Mouse (Mus musculus): ENCODE results near the gene Grap2.

The Grap2 gene

GRCm38 (mm10) chr15:80679515-80680215 is 107.3 kb downstream of the Grap2 start:
- in situ Hi-C loops (cut with MboI, MseI), result loop anchor here (5.0 kb wide), 1 partner anchor 187 kb away; no protein-coding TSS in a partner anchor

- in situ Hi-C loops (cut with MboI, MseI), result no loop called here
These were observed 108.1 kb downstream of the Grap2 start for GRCm38 (mm10) chr15:80680347-80681030.

GRCm38 (mm10) chr15:80681466-80681881 is 109.1 kb downstream of the Grap2 start:
- in situ Hi-C loops (cut with MboI, MseI), result no loop called here

- in situ Hi-C loops (cut with MboI, MseI), result no loop called here
These were observed 109.9 kb downstream of the Grap2 start for GRCm38 (mm10) chr15:80682343-80682742.

- in situ Hi-C loops (cut with MboI, MseI), result no loop called here
These were observed 110.8 kb downstream of the Grap2 start for GRCm38 (mm10) chr15:80683151-80683550.

- in situ Hi-C loops (cut with MboI, MseI), result no loop called here
These were observed 111.6 kb downstream of the Grap2 start for GRCm38 (mm10) chr15:80683990-80684389.

GRCm38 (mm10) chr15:80684786-80685602 is 112.6 kb downstream of the Grap2 start:
- in situ Hi-C loops (cut with MboI, MseI), result no loop called here

- in situ Hi-C loops (cut with MboI, MseI), result no loop called here
These were observed 113.2 kb downstream of the Grap2 start for GRCm38 (mm10) chr15:80685603-80685895.

GRCm38 (mm10) chr15:80688536-80688935 is 116.1 kb downstream of the Grap2 start:
- in situ Hi-C loops (cut with MboI, MseI), result no loop called here

- in situ Hi-C loops (cut with MboI, MseI), result loop anchor here (10.0 kb wide), 1 partner anchor 399 kb away; no protein-coding TSS in a partner anchor
These were observed 121.1 kb downstream of the Grap2 start for GRCm38 (mm10) chr15:80693492-80693891.

- in situ Hi-C loops (cut with MboI, MseI), result loop anchor here (10.0 kb wide), 1 partner anchor 400 kb away; no protein-coding TSS in a partner anchor
These were observed 121.9 kb downstream of the Grap2 start for GRCm38 (mm10) chr15:80694125-80694910.

GRCm38 (mm10) chr15:80697564-80697963 is 125.2 kb downstream of the Grap2 start:
- in situ Hi-C loops (cut with MboI, MseI), result loop anchor here (10.0 kb wide), 1 partner anchor 403 kb away; no protein-coding TSS in a partner anchor

- in situ Hi-C loops (cut with MboI, MseI), result no loop called here
These were observed 129.3 kb downstream of the Grap2 start for GRCm38 (mm10) chr15:80701481-80702257.

Data from T-helper 2 cell (primary cell).